ENCODE assay signal across 9 mouse cellular contexts in the genomic region with DNA sequence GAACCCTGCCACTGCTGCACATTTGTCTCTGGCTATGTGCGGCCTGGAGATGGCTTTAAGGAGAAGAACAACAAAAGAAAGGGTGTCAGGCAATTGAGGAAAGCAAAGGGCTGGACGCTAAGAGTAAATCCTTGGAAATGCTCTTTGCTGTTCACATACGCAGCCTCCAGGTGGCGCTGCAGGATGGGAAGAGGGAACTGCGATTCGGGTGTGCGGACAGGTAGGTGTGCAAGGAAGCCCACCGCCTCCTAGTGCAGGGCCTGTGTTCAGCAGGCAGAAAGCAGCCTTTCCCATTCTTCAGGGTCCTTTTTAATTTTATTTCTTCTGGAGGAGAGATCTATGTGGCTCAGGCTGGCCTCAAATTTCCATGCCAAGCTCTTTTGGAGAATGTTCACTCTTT. TPM values are rescaled to one million over a fixed set of nuclear protein-coding genes. Genes with fewer than 3 reads are reported as not detected.
DNase-seq lines count a peak whose midpoint lies in the region; ATAC-seq and TF ChIP-seq lines count a peak whose summit lies in the region.
"Had no signal": no experiment of that assay in that cellular context is flagged by ENCODE, and none has a peak within 500 bp of the region (broad histone marks: within the 10 kb centered on the region; RNA-seq: fewer than 3 reads in every experiment).

No protein-coding gene starts in this region.

- no peak overlapping the region for H3K27ac ChIP-seq in forebrain, embryonic 10.5 days
- H3K27ac ChIP-seq in forebrain, embryonic 12.5 days, result no peak overlapping the region
- H3K27ac ChIP-seq in CH12.LX (ENCODE audit: insufficient read depth, low read depth), result no peak overlapping the region
- H3K27ac ChIP-seq in spleen, adult 2 months (ENCODE audit: insufficient read depth, low read length), result no peak overlapping the region
- H3K27ac ChIP-seq: lung, embryonic 15.5 days had no signal

- no peak for ATAC-seq in forebrain, embryonic 12.5 days (ENCODE audit: low FRiP score)

- H3K4me3 ChIP-seq in forebrain, embryonic 10.5 days, result no peak overlapping the region
- no peak overlapping the region for H3K4me3 ChIP-seq in forebrain, embryonic 12.5 days (replicated peaks)
- H3K4me3 ChIP-seq in CH12.LX (replicated peaks in 1 of 3; ENCODE audit: low read depth in 2 of 3, low read length in 2 of 3, poor library complexity in 1 of 3), result no peak overlapping the region
- H3K4me3 ChIP-seq in spleen, adult 2 months (ENCODE audit: extremely low read depth, insufficient read depth, insufficient read length), result no peak overlapping the region
- H3K4me3 ChIP-seq: lung, embryonic 15.5 days had no signal

- H3K9me3 ChIP-seq in forebrain, embryonic 10.5 days, result no peaks in the 10 kb centered on the region
- no peaks in the 10 kb centered on the region for H3K9me3 ChIP-seq in forebrain, embryonic 12.5 days
- H3K9me3 ChIP-seq in CH12.LX (replicated peaks; ENCODE audit: low read length), result peaks cover 19% of the 10 kb centered on the region
- H3K9me3 ChIP-seq: lung, embryonic 15.5 days had no signal

- H3K36me3 ChIP-seq in forebrain, embryonic 10.5 days (replicated peaks), result no peaks in the 10 kb centered on the region
- H3K36me3 ChIP-seq in forebrain, embryonic 12.5 days (replicated peaks), result no peaks in the 10 kb centered on the region
- H3K36me3 ChIP-seq in CH12.LX (replicated peaks in 1 of 2; ENCODE audit: control insufficient read depth in 1 of 2, insufficient read depth in 1 of 2, low read length in 1 of 2), result no peaks in the 10 kb centered on the region
- H3K36me3 ChIP-seq in spleen, adult 2 months (ENCODE audit: control insufficient read depth, insufficient read depth, low read length), result no peaks in the 10 kb centered on the region
- H3K36me3 ChIP-seq: lung, embryonic 15.5 days had no signal

- TF ChIP-seq CTCF in CH12.LX (conservative IDR thresholded peaks at IDR 0.05 in 1 of 2, IDR thresholded peaks at IDR 0.05 in 1 of 2; ENCODE audit: low read depth in 2 of 2, low read length in 2 of 2), result peak; percentile 90 to 96
- TF ChIP-seq CTCF in spleen, adult 2 months (IDR thresholded peaks at IDR 0.05; ENCODE audit: extremely low read depth, insufficient read depth, insufficient read length, insufficient replicate concordance), result peak; percentile 81; the same call in 1 of the 2 replicates

- no peak overlapping the region for H3K9ac ChIP-seq in forebrain, embryonic 12.5 days
- H3K9ac ChIP-seq in CH12.LX (ENCODE audit: insufficient read depth, low read depth), result no peak overlapping the region
- H3K9ac ChIP-seq: lung, embryonic 15.5 days had no signal

- H3K79me2 ChIP-seq in CH12.LX (replicated peaks; ENCODE audit: control insufficient read depth, extremely low read depth, insufficient read depth, poor library complexity, severe bottlenecking), result no peaks in the 10 kb centered on the region

- H3K4me2 ChIP-seq in forebrain, embryonic 12.5 days, result no peak overlapping the region
- no peak overlapping the region for H3K4me2 ChIP-seq in CH12.LX (ENCODE audit: insufficient read depth, low read depth, poor library complexity, severe bottlenecking)
- H3K4me2 ChIP-seq: lung, embryonic 15.5 days had no signal

- no peak for TF ChIP-seq EP300 in CH12.LX (IDR thresholded peaks at IDR 0.05; ENCODE audit: low read length)

- H3K27me3 ChIP-seq in forebrain, embryonic 10.5 days (ENCODE audit: poor library complexity, severe bottlenecking), result peaks cover 15% of the 10 kb centered on the region
- peaks cover 33% of the 10 kb centered on the region for H3K27me3 ChIP-seq in forebrain, embryonic 12.5 days
- H3K27me3 ChIP-seq in CH12.LX (replicated peaks), result peaks cover 92% of the 10 kb centered on the region
- no peaks in the 10 kb centered on the region for H3K27me3 ChIP-seq in spleen, adult 2 months (ENCODE audit: control insufficient read depth, insufficient read depth, low read length)

- 1% methylated on average over 8 of the region's 8 CpGs for WGBS in forebrain, embryonic 10.5 days
- WGBS in forebrain, embryonic 12.5 days, result 2% methylated on average over 8 of the region's 8 CpGs
- 3% methylated on average over 8 of the region's 8 CpGs for WGBS in spleen, adult 2 months

- TF ChIP-seq RAD21 in CH12.LX (IDR thresholded peaks at IDR 0.05; ENCODE audit: low read depth, low read length), result peak; percentile 84

- H3K4me1 ChIP-seq in forebrain, embryonic 10.5 days, result no peaks in the 10 kb centered on the region
- no peaks in the 10 kb centered on the region for H3K4me1 ChIP-seq in forebrain, embryonic 12.5 days
- H3K4me1 ChIP-seq in CH12.LX (ENCODE audit: control insufficient read depth in 1 of 2, insufficient read depth in 2 of 2), result peaks cover 0 to 7% of the 10 kb centered on the region in 2 experiments; a peak in 2 of 4 replicates
- H3K4me1 ChIP-seq in spleen, adult 2 months (ENCODE audit: control insufficient read depth, insufficient read depth, insufficient read length), result no peaks in the 10 kb centered on the region
- H3K4me1 ChIP-seq: lung, embryonic 15.5 days had no signal

- dilution Hi-C loops in CH12.LX (cut with MboI; ENCODE audit: extremely low pct_ligation_motif_present, extremely low pct_unique_long_range_greater_than_20kb, low sequenced_read_pairs), result no loop called here

- peak; percentile 76 for DNase-seq in forebrain, embryonic 10.5 days (ENCODE audit: extremely low spot score, low spot score)
- peak; percentile 54 for DNase-seq in CH12.LX (ENCODE audit: extremely low read depth)
- peak; percentile 40 for DNase-seq in brain, embryonic 18.5 days (ENCODE audit: low read depth, low spot score)
- peak; percentile 15 to 49 for DNase-seq in frontal cortex, postnatal 14 days (ENCODE audit: low spot score in 2 of 2)
- peak; percentile 45 to 68 for DNase-seq in layer of hippocampus, adult 18-20 months (ENCODE audit: low spot score in 2 of 2)
- peak; percentile 5 for DNase-seq in lung, postnatal 25 days (ENCODE audit: low spot score)
- peak in 1 of 2 experiments; percentile 8 for DNase-seq in spleen, adult 2 months (ENCODE audit: low read depth in 1 of 2, low spot score in 2 of 2)

- no peak for TF ChIP-seq POLR2A in CH12.LX (IDR thresholded peaks at IDR 0.05; ENCODE audit: low read depth, low read length)
- no peak for TF ChIP-seq POLR2A in spleen, adult 2 months (IDR thresholded peaks at IDR 0.05; ENCODE audit: low read depth, low read length)

- in situ Hi-C loops in CH12.LX (cut with MboI; ENCODE audit: low pct_ligation_motif_present, low pct_unique_long_range_greater_than_20kb, low sequenced_read_pairs), result no loop called here

TF ChIP-seq in CH12.LX, 34 proteins besides CTCF, POLR2A, EP300 and RAD21:
- TF ChIP-seq CHD1 (IDR thresholded peaks at IDR 0.05; ENCODE audit: low read depth, low read length) (no peak), MXI1 (IDR thresholded peaks at IDR 0.05; ENCODE audit: low read depth, low read length) (no peak), NELFE (IDR thresholded peaks at IDR 0.05; ENCODE audit: low read depth, low read length) (no peak; the same call in 1 of the 2 replicates), ZC3H11A (IDR thresholded peaks at IDR 0.05; ENCODE audit: low read depth, low read length) (0 out of 2 replicates have a peak, but pooled peaks have one; percentile 4), SMC3 (IDR thresholded peaks at IDR 0.05; ENCODE audit: low read depth, low read length) (peak; percentile 89)

RNA-seq across cellular contexts. Expression of gene Tpsab1, which starts 11.4 kb away (rescaled TPM):
- polyA plus RNA-seq in forebrain, embryonic 10.5 days (2016; fragmentation: Nextera tagmentation; extraction: Ambion mirVana), result not detected in 2 replicates
- polyA plus RNA-seq in forebrain, embryonic 12.5 days (2016; fragmentation: Nextera tagmentation; extraction: Ambion mirVana), result not detected in 2 replicates
- not detected in 2 replicates for total RNA-seq in CH12.LX (2012; rRNA removed)
- not detected in 2 replicates for total RNA-seq in CH12.LX (2014; rRNA removed)
- not detected in 2 replicates for polyA plus RNA-seq in CH12.LX (2012; ENCODE audit: insufficient read length, low read depth)
- not detected for total RNA-seq in layer of hippocampus, adult 18-20 months (2021)
- polyA plus RNA-seq in spleen, adult 2 months (2012; rRNA removed), result 0.11 TPM in 1 of 2 replicates, not detected in the other

RNA-seq across cellular contexts. Expression of gene Prss29, which starts 15.5 kb away (rescaled TPM):
- not detected in 2 replicates for polyA plus RNA-seq in forebrain, embryonic 10.5 days (2016; fragmentation: Nextera tagmentation; extraction: Ambion mirVana)
- polyA plus RNA-seq in forebrain, embryonic 12.5 days (2016; fragmentation: Nextera tagmentation; extraction: Ambion mirVana), result not detected in 2 replicates
- total RNA-seq in CH12.LX (2012; rRNA removed) (not detected in 2 replicates), CH12.LX (2014; rRNA removed) (not detected in 2 replicates)
- not detected in 2 replicates for polyA plus RNA-seq in CH12.LX (2012; ENCODE audit: insufficient read length, low read depth)
- not detected for total RNA-seq in layer of hippocampus, adult 18-20 months (2021)
- 0.26 and 0.32 TPM in 2 replicates for polyA plus RNA-seq in spleen, adult 2 months (2012; rRNA removed)
- polyA plus RNA-seq: lung, embryonic 15.5 days had no signal

RNA-seq across cellular contexts. Expression of gene Prss28, which starts 25.5 kb away (rescaled TPM):
- polyA plus RNA-seq in forebrain, embryonic 10.5 days (2016; fragmentation: Nextera tagmentation; extraction: Ambion mirVana), result not detected in 2 replicates
- polyA plus RNA-seq in forebrain, embryonic 12.5 days (2016; fragmentation: Nextera tagmentation; extraction: Ambion mirVana), result not detected in 2 replicates
- total RNA-seq in CH12.LX (2012; rRNA removed) (not detected in 2 replicates), CH12.LX (2014; rRNA removed) (not detected in 2 replicates)
- polyA plus RNA-seq in CH12.LX (2012; ENCODE audit: insufficient read length, low read depth), result not detected in 2 replicates
- not detected for total RNA-seq in layer of hippocampus, adult 18-20 months (2021)
- not detected in 2 replicates for polyA plus RNA-seq in spleen, adult 2 months (2012; rRNA removed)
- polyA plus RNA-seq: lung, embryonic 15.5 days had no signal

RNA-seq across cellular contexts. Expression of gene Tpsb2, which starts 32.2 kb away (rescaled TPM):
- polyA plus RNA-seq in forebrain, embryonic 10.5 days (2016; fragmentation: Nextera tagmentation; extraction: Ambion mirVana), result not detected in 2 replicates
- polyA plus RNA-seq in forebrain, embryonic 12.5 days (2016; fragmentation: Nextera tagmentation; extraction: Ambion mirVana), result not detected in 2 replicates
- total RNA-seq in CH12.LX (2012; rRNA removed) (not detected in 2 replicates), CH12.LX (2014; rRNA removed) (not detected in 2 replicates)
- not detected in 2 replicates for polyA plus RNA-seq in CH12.LX (2012; ENCODE audit: insufficient read length, low read depth)
- total RNA-seq in layer of hippocampus, adult 18-20 months (2021), result under 1 TPM in 1 of 2 experiments, not detected in 1; 0.30 TPM
- polyA plus RNA-seq in spleen, adult 2 months (2012; rRNA removed), result 1.2 and 1.6 TPM in 2 replicates

RNA-seq across cellular contexts. Expression of gene Tpsg1, which starts 35.1 kb away (rescaled TPM):
- not detected in 2 replicates for polyA plus RNA-seq in forebrain, embryonic 10.5 days (2016; fragmentation: Nextera tagmentation; extraction: Ambion mirVana)
- polyA plus RNA-seq in forebrain, embryonic 12.5 days (2016; fragmentation: Nextera tagmentation; extraction: Ambion mirVana), result 0.29 and 0.45 TPM in 2 replicates
- total RNA-seq in CH12.LX (2012; rRNA removed) (not detected in 2 replicates), CH12.LX (2014; rRNA removed) (not detected in 2 replicates)
- polyA plus RNA-seq in CH12.LX (2012; ENCODE audit: insufficient read length, low read depth), result not detected in 2 replicates
- not detected for total RNA-seq in layer of hippocampus, adult 18-20 months (2021)
- 0.09 TPM in 1 of 2 replicates, not detected in the other for polyA plus RNA-seq in spleen, adult 2 months (2012; rRNA removed)
